Mouse (Mus musculus): Measurements from ENCODE around the gene Atoh8. TPM values are rescaled to one million over a fixed set of nuclear protein-coding genes. Genes with fewer than 3 reads are reported as not detected.

The Atoh8 gene
- polyA plus RNA-seq, 1 experiment from 2014 or later, result 6.1 TPM

DNA sequence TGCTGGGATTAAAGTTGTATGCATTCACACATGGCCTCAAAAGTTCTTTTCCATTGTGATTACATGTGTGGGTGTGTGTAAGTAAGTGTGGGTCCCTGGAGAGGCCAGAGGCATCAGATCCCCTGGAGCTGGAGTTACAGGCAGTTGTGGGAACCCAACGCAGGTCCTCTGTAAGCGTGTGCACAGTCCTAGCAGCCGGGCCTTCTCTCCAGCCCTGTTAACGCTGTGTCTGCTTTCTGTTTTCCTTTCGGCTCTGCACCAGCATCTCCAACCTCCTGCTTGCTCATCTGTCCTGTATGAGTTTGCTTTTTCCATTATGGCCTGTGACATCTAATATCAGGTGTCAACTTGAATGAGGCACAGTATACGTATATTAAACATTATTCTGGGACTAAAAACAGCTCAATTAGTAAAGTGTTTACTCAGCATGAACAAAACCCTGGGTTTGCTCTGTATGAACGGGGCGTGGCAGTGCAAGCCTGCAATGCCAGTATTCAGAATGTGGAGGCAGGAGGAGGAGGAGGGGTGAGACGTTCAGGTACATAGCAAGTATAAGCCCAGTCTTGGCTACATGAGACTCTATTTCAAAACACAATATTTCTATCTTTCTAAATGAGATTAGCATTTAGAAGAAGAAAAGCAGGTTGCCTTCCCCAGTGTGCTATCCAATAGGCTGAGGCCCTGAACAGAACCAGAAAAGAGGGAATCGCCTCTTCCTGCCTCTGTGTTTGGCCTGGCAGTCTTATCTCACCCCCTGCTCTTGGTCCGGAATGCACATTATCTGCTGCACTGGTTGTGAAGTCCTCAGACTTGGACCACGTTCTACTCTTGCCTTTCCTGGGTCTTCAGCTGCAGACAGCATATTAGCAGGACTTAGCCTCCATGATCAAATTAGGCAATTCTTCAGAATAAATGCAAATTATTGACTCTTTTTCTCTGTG, 55.5 kb downstream of the Atoh8 start:
- Histone ChIP-seq H3K9ac (ENCODE audit: low read length) (no peak overlapping the region), H3K27me3 (ENCODE audit: control insufficient read depth, insufficient read depth, low read length) (no peaks in the 10 kb centered on the region), H3K4me3 (ENCODE audit: low read depth, low read length) (no peak overlapping the region), H3K27ac (ENCODE audit: low read depth, low read length) (no peak overlapping the region), H3K4me2 (no peak overlapping the region), H3K4me1 (ENCODE audit: control insufficient read depth, insufficient read depth, low read length) (no peaks in the 10 kb centered on the region), H3K9me3 (ENCODE audit: control insufficient read depth, low read length) (no peaks in the 10 kb centered on the region), H3K36me3 (ENCODE audit: control insufficient read depth, insufficient read depth, low read length) (no peaks in the 10 kb centered on the region)
- no peak for DNase-seq (ENCODE audit: low spot score, missing footprints)
- no peak for ATAC-seq (ENCODE audit: low FRiP score)
- 85% methylated on average over 12 of the region's 12 CpGs for WGBS

DNA sequence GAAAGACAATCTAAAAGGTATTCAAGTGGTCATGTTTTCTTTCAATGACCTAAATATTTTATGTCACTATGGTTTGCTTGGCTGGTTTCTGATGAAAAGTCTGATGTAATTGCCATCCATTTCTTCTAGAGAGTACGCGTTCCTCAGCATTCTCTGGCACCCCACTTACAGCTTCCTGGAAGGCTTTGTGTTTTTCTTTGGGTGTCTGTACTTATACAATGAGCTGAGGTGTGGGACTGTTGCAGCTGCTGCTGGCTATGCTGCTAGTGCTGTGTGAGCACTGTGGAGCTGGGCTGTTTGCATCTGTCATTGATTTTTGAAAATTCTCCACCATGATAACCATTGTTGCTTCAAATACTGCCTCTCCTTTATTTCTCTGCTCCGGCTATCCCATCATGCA, 56.4 kb downstream of the Atoh8 start:
- Histone ChIP-seq H3K9ac (ENCODE audit: low read length) (no peak overlapping the region), H3K36me3 (ENCODE audit: control insufficient read depth, insufficient read depth, low read length) (no peaks in the 10 kb centered on the region), H3K27ac (ENCODE audit: low read depth, low read length) (no peak overlapping the region), H3K4me2 (no peak overlapping the region), H3K27me3 (ENCODE audit: control insufficient read depth, insufficient read depth, low read length) (no peaks in the 10 kb centered on the region), H3K9me3 (ENCODE audit: control insufficient read depth, low read length) (no peaks in the 10 kb centered on the region), H3K4me1 (ENCODE audit: control insufficient read depth, insufficient read depth, low read length) (no peaks in the 10 kb centered on the region), H3K4me3 (ENCODE audit: low read depth, low read length) (no peak overlapping the region)
- 91% methylated on average over 3 of the region's 3 CpGs for WGBS
- no peak for DNase-seq (ENCODE audit: low spot score, missing footprints)
- ATAC-seq (ENCODE audit: low FRiP score), result no peak

DNA sequence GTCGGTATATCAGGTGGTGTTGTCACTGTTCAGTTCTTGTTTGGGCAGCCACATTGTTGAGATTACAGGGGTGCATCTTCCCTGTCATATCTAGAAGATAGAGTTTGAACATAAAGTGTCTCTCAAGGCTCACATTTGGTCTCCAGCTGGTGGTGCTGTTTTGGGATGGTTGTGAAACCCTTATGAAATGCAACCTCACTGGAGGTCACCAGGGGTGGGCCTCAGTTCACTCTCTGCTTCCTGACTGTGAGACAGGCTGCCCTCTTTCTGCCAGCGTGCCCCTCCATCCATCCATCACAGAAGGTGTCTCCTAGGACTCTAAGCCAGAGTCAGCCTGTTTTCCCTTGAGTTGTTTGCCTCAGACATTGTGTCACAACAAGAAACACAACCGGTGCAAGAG, 58.0 kb downstream of the Atoh8 start:
- no peak overlapping the region for H3K9ac ChIP-seq (ENCODE audit: low read length)
- H3K4me2 ChIP-seq, result no peak overlapping the region
- no peak overlapping the region for H3K27ac ChIP-seq (ENCODE audit: low read depth, low read length)
- no peaks in the 10 kb centered on the region for H3K9me3 ChIP-seq (ENCODE audit: control insufficient read depth, low read length)
- DNase-seq (ENCODE audit: low spot score, missing footprints) (no peak), ATAC-seq (ENCODE audit: low FRiP score) (no peak)
- 92% methylated on average over 3 of the region's 3 CpGs for WGBS
- no peak overlapping the region for H3K4me3 ChIP-seq (ENCODE audit: low read depth, low read length)
- H3K36me3 ChIP-seq (ENCODE audit: control insufficient read depth, insufficient read depth, low read length), result no peaks in the 10 kb centered on the region
- H3K4me1 ChIP-seq (ENCODE audit: control insufficient read depth, insufficient read depth, low read length), result no peaks in the 10 kb centered on the region
- H3K27me3 ChIP-seq (ENCODE audit: control insufficient read depth, insufficient read depth, low read length), result no peaks in the 10 kb centered on the region

DNA sequence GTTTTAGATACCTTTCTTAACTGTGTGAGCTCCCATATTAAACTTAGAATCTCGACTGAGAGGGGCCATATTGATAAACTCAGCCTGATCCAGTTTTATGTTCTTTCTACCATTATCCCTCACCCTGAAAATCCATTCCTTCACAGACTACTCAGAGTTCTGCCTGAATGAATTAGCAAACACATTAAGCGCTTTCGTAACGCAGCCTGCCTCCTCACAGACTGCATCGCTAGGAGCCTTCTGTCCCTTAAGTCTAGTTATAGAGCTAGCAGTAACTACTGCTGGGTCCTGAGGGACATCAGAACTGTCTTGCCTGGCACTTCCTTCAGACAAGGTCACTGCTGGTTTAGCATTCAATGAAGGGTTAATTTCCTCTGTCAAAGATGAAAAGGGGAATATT, 59.4 kb downstream of the Atoh8 start:
- Histone ChIP-seq H3K4me3 (ENCODE audit: low read depth, low read length) (no peak overlapping the region), H3K27me3 (ENCODE audit: control insufficient read depth, insufficient read depth, low read length) (no peaks in the 10 kb centered on the region), H3K36me3 (ENCODE audit: control insufficient read depth, insufficient read depth, low read length) (no peaks in the 10 kb centered on the region), H3K4me2 (no peak overlapping the region), H3K27ac (ENCODE audit: low read depth, low read length) (no peak overlapping the region), H3K4me1 (ENCODE audit: control insufficient read depth, insufficient read depth, low read length) (no peaks in the 10 kb centered on the region), H3K9ac (ENCODE audit: low read length) (no peak overlapping the region), H3K9me3 (ENCODE audit: control insufficient read depth, low read length) (no peaks in the 10 kb centered on the region)
- ATAC-seq (ENCODE audit: low FRiP score) (no peak), DNase-seq (ENCODE audit: low spot score, missing footprints) (no peak)
- WGBS, result 76% methylated on average over 5 of the region's 5 CpGs

DNA sequence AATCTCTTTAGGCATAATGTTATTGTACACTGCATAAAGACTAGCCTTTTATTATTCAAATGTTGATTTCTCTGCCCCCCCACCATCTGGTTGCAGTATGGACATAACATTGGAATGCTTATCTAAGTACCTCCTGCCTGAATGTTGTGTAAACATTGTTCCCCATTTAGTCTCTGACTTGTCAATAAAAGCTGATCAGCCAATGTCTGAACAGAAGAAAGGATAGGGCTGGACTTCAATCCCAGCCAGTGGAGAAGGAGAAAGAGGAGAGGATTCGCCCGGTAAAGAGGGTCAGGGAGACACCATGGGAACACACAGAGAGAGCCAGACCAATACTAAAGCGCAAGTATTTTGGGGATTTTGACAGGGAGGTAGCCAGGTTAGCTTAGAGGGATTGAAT, 60.0 kb downstream of the Atoh8 start:
- peak; percentile 59; the same call in 1 of the 2 replicates for ATAC-seq (ENCODE audit: low FRiP score)
- Histone ChIP-seq H3K4me1 (ENCODE audit: control insufficient read depth, insufficient read depth, low read length) (no peaks in the 10 kb centered on the region), H3K4me2 (no peak overlapping the region), H3K36me3 (ENCODE audit: control insufficient read depth, insufficient read depth, low read length) (no peaks in the 10 kb centered on the region), H3K27ac (ENCODE audit: low read depth, low read length) (no peak overlapping the region), H3K4me3 (ENCODE audit: low read depth, low read length) (no peak overlapping the region), H3K9me3 (ENCODE audit: control insufficient read depth, low read length) (no peaks in the 10 kb centered on the region), H3K9ac (ENCODE audit: low read length) (no peak overlapping the region), H3K27me3 (ENCODE audit: control insufficient read depth, insufficient read depth, low read length) (no peaks in the 10 kb centered on the region)
- no peak for DNase-seq (ENCODE audit: low spot score, missing footprints)
- WGBS, result 42% methylated on average over 3 of the region's 3 CpGs

DNA sequence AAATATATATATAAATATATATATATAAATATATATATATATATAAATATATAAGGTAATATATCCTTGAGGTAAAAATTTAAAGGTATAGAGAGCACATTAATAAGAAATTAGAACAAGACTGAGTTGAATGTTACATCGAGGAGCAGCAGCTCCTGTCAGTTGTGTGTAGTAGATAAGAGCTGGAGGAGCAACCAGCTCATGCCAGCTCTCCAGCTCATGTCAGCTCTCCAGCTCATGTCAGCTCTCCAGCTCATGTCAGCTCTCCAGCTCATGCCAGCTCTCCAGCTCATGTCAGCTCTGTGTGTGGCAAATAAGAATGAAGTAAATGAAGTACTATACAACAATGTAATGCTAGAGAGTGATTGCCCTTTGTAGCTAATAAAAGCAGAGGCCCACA, 62.0 kb downstream of the Atoh8 start:
- H3K4me3 ChIP-seq (ENCODE audit: low read depth, low read length), result no peak overlapping the region
- no peaks in the 10 kb centered on the region for H3K27me3 ChIP-seq (ENCODE audit: control insufficient read depth, insufficient read depth, low read length)
- H3K4me2 ChIP-seq, result no peak overlapping the region
- H3K36me3 ChIP-seq (ENCODE audit: control insufficient read depth, insufficient read depth, low read length), result no peaks in the 10 kb centered on the region
- H3K9me3 ChIP-seq (ENCODE audit: control insufficient read depth, low read length), result no peaks in the 10 kb centered on the region
- WGBS, result 94% methylated on average over 1 of the region's 1 CpGs
- ATAC-seq (ENCODE audit: low FRiP score), result no peak
- H3K27ac ChIP-seq (ENCODE audit: low read depth, low read length), result no peak overlapping the region
- no peak overlapping the region for H3K9ac ChIP-seq (ENCODE audit: low read length)
- no peak for DNase-seq (ENCODE audit: low spot score, missing footprints)
- H3K4me1 ChIP-seq (ENCODE audit: control insufficient read depth, insufficient read depth, low read length), result no peaks in the 10 kb centered on the region

DNA sequence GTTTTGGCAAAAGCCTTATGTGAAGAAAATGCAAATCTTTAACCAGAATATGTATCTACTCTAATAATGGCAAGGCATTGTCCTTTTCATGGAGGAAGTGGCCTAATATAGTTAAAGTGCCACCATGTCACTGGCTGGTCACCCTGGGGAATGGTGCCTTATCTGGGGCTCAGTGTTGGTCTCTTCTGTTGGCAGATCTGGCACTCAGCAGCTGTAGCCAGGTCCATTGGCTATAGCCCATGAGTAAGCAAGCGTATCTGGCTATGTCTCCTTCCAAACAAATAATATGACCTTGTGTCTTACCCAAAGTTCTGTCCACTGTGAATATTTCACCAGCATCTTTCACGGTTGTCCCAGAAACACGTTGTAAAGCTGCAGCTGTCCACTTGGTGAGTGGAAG, 64.0 kb downstream of the Atoh8 start:
- no peak overlapping the region for H3K27ac ChIP-seq (ENCODE audit: low read depth, low read length)
- H3K36me3 ChIP-seq (ENCODE audit: control insufficient read depth, insufficient read depth, low read length), result no peaks in the 10 kb centered on the region
- no peaks in the 10 kb centered on the region for H3K27me3 ChIP-seq (ENCODE audit: control insufficient read depth, insufficient read depth, low read length)
- WGBS, result 93% methylated on average over 3 of the region's 3 CpGs
- no peaks in the 10 kb centered on the region for H3K9me3 ChIP-seq (ENCODE audit: control insufficient read depth, low read length)
- no peak overlapping the region for H3K9ac ChIP-seq (ENCODE audit: low read length)
- no peak overlapping the region for H3K4me2 ChIP-seq
- no peaks in the 10 kb centered on the region for H3K4me1 ChIP-seq (ENCODE audit: control insufficient read depth, insufficient read depth, low read length)
- DNase-seq (ENCODE audit: low spot score, missing footprints), result no peak
- no peak overlapping the region for H3K4me3 ChIP-seq (ENCODE audit: low read depth, low read length)
- no peak for ATAC-seq (ENCODE audit: low FRiP score)

DNA sequence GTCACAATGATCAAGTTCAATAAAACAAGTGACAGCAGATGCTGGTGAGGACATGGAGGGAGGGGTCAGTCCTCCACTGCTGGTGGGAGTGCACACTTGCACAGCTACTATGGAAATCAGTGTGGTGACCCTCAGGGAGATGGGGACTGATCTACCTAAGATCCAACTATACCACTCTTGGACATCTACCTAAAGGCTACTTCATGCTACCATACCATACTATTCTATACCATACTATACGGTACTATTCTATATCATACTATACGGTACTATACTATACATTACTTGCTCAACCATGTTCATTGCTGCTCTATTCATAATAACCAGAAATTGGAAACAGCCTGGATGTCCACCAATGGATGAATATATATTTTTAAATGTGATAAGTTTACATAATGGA, 69.5 kb downstream of the Atoh8 start:
- Histone ChIP-seq H3K4me3 (ENCODE audit: low read depth, low read length) (no peak overlapping the region), H3K4me1 (ENCODE audit: control insufficient read depth, insufficient read depth, low read length) (no peaks in the 10 kb centered on the region), H3K27ac (ENCODE audit: low read depth, low read length) (no peak overlapping the region), H3K36me3 (ENCODE audit: control insufficient read depth, insufficient read depth, low read length) (no peaks in the 10 kb centered on the region), H3K27me3 (ENCODE audit: control insufficient read depth, insufficient read depth, low read length) (no peaks in the 10 kb centered on the region), H3K9me3 (ENCODE audit: control insufficient read depth, low read length) (no peaks in the 10 kb centered on the region), H3K4me2 (no peak overlapping the region), H3K9ac (ENCODE audit: low read length) (no peak overlapping the region)
- DNase-seq (ENCODE audit: low spot score, missing footprints) (no peak), ATAC-seq (ENCODE audit: low FRiP score) (no peak)
- WGBS, result 51% methylated on average over 2 of the region's 2 CpGs

DNA sequence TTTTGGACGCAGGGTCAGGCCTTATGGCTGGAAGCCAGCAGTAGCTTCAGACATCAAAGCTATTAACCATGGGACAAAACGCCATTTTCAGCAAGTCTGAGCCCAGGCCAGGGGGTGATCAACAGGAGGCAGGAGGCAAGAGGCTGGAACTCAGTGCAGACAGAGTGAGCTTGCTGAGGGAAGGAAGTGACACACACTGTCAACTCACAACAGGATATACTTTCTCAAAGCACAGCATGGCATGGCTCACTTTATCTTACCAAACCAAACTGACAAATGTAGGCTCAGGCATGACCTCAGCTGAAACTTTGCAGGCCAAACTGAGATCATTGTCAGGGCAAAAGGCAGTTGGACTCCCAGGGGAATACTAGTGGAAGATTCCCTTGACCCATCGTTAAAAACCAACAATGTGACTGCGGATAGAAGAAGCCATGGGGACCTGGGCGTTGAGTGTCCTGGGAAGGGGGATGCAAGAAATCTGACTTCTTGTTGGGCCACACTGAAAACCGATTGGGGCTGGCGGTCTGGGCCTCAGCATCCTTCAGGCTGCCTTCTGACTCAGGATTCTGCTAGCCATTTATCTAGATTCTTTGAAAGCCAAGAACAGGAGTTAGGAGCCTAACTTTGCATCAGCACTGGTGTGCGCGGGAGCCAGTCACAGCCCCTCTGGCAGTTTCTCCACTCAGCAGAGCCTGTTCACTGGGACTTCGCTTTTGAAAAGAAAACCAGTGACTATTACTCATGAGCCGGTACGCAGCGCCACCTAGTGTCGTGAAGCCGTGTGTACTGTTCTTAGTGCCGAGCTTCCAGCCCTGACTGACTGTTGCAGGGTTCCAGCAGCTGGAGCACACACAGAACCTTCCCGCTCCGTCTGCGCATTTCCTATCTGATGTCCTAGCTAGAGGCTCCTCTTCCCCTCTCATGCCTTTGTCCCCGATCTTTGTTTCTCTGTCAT, 70.8 kb downstream of the Atoh8 start:
- Histone ChIP-seq H3K36me3 (ENCODE audit: control insufficient read depth, insufficient read depth, low read length) (no peaks in the 10 kb centered on the region), H3K27ac (ENCODE audit: low read depth, low read length) (no peak overlapping the region)
- 23% methylated on average over 20 of the region's 20 CpGs for WGBS

More for the DNA sequence above, 70.8 kb downstream of the Atoh8 start:
- Histone ChIP-seq H3K4me1 (ENCODE audit: control insufficient read depth, insufficient read depth, low read length) (no peaks in the 10 kb centered on the region), H3K4me3 (ENCODE audit: low read depth, low read length) (no peak overlapping the region), H3K4me2 (no peak overlapping the region), H3K9ac (ENCODE audit: low read length) (0 out of 2 replicates have a peak overlapping the region, but pooled peaks have one; percentile 38), H3K9me3 (ENCODE audit: control insufficient read depth, low read length) (no peaks in the 10 kb centered on the region), H3K27me3 (ENCODE audit: control insufficient read depth, insufficient read depth, low read length) (no peaks in the 10 kb centered on the region)
- DNase-seq (ENCODE audit: low spot score, missing footprints) (peak; percentile 99), ATAC-seq (ENCODE audit: low FRiP score) (peak; percentile 79)

Data from midbrain, embryonic 11.5 days (tissue).